Mouse (Mus musculus) right cerebral cortex, adult 18-20 months (tissue): ENCODE data around the gene Dact3.
A peak's percentile ranks its signal among the peaks of the same experiment; 100 is the strongest.

Source experiments
- DNase-seq: peaks from one replicate; pipeline ENCODE4 v3.0.0; 2022; ENCODE audit warnings: mixed read lengths

Dact3 gene

DNA sequence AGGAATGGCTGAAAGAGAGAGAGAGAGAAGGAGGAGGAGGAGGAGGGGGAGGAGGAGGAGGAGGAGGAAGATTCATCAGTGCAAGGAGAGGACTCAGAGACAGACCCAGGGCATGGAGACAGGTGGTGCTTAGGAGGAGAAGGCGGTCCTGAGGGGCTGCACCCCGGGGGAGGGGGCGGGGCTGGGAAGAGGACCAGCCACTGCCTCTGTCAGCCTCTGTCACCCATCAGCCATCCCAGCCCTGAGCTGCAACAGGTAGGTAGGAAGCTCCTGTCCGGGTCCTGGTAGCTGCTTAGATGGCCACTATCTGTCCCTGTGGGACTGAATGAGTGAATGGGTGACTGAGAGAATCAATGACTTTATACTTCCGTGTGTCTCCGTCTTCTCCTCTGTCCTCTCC lies 18.5 kb downstream of the Dact3 start:
- no peak for DNase-seq

DNA sequence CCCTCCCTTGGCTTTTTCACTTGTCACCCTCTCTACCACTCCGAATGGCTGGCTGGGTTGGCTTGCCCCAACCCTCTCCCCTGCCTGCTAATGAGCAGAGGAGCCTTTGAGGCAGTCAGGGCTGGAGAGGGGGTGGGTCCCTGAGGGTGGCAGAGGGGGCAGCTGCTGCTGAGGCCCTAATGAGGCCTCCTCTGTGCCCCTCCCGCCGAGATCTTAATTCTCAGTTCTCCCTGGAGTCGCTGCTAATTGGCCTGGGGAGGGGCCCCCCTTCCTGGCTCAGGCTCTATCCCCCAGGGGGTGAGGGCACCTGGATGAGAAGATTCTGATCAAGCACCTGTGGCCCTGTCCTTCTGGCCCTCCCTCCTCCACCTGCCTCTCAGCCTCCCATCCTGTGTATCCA lies 19.2 kb downstream of the Dact3 start:
- DNase-seq: no peak

DNA sequence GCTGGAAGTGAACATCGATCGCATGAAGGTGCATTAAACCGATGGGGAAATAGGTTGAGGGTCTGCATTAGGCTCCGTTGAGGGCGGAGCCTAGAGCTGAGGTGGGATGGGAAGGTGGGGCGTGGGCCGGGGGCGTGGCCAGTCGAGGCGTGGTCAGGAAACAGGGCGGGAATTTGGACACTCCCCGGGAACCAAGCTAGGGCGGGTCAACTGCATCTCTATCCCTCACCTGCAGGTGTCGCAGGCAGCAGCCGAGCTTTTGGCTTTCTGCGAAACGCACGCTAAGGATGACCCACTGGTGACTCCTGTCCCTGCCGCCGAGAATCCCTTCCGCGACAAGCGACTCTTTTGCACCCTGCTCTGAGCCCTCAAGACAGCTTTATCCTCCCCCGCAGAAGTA lies 19.9 kb downstream of the Dact3 start:
- peak; percentile 81 for DNase-seq

DNA sequence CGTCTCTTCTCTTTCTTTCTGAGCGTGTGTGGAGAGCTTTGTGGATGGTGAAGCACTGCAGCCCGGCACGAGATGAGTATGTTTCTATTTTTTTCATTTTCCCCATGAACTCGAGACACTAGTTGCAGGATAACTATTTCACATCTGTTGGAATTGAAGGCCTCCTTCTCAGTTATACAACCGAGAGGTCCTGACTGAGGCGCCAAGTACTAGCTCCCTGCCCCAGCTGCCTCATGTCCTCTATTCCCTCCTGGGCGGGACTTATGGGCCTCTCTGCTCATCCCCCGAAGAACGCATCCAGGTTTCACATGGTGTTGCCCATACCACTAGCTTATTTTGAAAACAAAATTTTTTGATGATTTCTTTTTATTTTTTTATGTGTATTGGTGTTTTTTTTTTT lies 20.4 kb downstream of the Dact3 start:
- DNase-seq: no peak

DNA sequence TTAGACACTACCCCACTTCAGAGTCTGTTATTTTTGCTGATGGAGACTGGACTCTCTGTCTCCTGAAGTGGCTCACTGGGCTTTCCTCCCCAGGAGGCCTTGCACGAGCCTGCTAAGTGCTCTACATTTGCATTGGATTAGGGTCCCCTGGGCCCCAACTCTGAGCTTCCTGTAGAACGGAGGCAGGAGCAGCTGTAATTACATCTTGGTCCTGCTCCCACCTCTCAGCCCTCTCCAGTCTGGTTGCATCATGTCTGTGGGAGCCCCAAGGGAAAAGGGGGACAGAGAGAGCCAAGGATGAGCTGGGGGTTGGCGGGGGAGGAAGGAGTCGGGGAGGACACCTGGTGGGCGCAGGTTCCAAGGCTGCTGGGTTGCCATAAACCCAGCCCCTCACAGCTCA lies 25.4 kb downstream of the Dact3 start:
- no peak for DNase-seq

DNA sequence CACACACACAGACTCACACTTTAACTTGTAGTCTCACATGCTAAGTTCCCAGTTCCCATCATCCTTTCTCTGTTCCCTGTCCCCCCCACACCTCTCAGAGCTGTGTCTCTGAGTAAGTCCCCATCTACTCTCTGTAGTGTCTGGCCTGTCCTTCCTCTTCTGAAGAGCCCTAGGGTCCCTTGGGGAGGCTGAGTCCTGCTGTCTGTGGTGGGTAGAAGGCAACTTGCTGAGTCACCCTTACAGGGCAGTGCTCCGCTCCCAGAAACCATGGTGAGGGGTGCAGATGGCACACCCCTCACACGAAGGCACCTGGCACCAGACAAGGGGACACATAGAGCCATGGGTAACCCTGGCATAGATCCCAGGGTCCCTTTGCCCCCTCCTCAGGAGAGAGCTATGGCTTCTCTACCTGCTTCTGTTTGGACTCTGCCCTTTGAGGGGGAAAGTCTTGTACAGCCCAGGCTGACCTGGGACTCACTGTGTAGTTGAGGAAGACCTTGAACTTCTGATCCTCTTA lies 28.4 kb downstream of the Dact3 start:
- no peak for DNase-seq

DNA sequence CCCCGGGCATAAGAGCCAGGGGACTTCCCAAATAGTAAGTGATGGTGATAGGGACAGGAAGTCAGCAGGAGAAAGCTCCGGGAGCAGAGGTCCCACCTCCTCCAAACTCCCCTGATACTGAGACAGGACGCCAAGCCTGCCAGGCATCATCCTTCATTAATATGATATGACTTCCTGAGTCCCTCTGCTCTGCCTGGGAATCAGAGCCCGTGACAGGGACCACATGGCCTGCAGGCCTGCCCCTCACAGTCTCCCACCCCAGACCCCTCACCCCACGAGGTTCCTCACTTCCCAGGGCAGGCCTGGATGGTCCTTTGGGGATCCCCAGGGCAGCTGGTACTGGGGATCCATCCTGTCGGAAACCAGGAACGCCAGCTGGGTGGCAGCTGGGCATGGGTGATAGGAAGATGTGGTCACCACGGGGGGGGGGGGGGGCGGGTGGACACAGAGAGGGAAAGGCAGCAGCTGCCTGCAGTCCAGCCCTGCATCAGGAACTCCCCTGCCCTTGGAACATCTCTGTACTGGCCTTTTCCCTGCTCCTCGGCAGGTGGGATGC lies 29.1 kb downstream of the Dact3 start:
- no peak for DNase-seq

DNA sequence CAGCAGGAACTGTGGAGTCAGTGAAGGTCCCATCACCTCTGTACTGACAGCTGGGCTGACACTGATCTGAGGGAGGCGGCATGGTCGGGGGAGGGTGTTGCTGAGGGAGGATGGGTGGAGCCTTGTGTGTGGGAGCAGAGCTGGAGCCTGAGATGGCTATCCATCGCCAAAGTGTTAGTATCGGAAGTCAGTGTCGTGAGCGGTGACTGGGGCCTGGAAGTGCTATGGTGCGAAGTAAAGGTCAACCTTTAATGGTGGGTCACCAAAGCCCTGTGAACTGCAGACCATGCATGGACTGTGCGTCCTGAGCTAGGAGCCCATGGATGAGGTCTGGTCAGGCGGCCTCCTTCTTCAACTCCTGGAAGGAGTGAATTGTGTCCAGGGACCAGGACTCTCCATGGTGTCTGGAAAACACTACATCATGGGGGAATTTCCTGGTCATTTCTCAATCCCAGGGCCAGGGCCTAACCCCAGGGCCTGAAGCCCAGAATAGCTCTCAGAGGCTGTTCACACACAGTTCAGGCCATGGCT lies 30.4 kb downstream of the Dact3 start:
- no peak for DNase-seq

DNA sequence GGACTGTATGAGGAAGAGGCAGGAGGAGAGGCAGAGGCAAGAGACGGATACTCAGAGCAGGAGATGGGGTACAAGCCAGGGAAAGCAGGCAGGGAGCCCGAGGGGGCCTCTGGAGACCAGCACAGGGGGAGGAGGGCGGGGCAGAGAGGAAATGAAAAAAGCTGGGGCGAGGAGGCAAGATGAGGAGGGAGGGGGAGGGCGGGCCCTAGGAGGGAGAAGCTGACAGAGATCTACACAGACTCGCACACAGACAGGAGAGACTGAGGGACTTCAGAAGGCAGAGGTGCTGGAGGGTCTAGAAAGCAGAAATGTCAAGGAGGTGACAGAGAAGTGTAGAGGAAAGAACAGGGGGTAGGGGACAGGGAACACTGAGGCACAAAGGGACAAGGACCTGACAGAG lies 31.2 kb downstream of the Dact3 start, which contains the start of gene Ptgir:
TSS of gene Ptgir (plus strand) at position 210 of the 400 bp plus-strand sequence.
- DNase-seq: no peak

DNA sequence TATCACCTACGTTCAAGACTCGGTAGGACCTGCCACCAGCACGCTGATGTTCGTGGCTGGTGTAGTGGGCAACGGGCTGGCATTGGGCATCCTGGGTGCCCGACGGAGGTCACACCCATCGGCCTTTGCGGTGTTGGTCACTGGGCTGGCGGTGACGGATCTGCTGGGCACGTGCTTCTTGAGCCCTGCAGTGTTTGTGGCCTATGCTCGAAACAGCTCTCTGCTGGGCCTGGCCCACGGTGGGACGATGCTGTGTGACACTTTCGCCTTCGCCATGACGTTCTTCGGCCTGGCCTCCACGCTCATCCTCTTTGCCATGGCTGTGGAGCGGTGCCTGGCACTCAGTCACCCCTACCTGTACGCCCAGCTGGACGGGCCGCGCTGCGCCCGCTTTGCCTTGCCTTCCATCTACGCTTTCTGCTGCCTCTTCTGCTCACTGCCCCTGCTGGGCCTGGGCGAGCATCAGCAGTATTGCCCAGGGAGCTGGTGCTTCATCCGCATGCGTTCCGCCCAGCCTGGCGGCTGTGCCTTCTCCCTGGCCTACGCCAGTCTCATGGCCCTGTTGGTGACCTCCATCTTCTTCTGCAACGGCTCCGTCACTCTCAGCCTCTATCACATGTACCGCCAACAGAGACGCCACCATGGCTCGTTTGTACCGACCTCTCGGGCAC lies 31.9 kb downstream of the Dact3 start:
- no peak for DNase-seq

DNA sequence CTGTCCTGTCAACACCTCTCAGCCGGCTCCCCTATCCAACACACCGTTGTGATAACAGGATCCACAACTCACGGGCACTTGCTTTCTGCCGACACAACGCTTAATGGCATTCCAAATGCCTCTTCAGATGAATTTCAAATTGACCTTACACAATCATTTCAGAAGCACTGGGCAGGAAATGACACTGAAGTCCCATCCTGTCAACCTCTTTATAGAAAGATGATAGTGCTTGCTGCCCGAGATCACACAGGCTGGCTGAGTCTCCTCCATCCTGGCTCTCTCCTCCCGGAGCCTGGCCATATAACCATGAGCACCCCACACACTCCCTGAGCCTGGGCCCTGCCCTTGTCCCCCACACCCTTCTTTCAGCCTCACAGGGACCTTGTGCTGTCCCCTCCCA lies 32.7 kb downstream of the Dact3 start:
- DNase-seq: no peak

DNA sequence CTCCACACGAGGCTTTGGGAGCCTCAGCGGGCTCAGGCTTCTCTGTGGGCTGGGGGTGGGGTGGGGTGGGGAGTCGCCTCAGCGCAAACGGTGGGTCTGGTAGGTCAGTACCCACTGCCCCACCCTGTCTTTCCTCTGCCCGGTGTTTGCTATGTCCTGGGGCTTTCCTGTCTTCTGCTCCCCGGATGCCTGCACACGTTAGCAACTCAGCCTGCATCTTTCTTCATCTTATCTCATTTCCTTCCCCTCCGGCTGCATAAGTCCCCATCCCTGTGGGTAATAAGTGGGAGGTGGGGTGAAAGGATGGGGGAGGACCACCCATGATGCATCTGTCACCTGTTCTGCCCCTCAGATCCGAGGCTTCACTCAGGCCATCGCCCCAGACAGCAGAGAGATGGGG lies 33.2 kb downstream of the Dact3 start:
- no peak for DNase-seq

DNA sequence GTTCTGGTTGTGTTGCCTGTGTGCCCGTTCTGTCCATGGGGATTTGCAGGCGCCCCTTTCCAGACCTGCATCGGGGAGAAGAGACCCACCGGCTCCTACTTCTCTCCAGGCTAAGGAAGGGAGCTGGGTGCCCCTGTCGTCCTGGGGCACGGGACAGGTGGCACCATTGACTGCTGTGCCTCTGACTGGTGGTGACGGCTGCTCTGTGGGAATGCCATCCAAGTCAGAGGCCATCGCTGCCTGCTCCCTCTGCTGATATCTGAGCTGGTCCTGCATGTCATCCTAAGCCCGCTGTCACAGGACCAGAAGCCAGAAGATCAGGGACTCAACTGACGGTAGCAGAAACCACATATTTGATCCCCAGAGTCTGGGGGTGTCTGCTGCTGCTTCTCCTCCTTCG lies 33.7 kb downstream of the Dact3 start:
- DNase-seq: no peak

DNA sequence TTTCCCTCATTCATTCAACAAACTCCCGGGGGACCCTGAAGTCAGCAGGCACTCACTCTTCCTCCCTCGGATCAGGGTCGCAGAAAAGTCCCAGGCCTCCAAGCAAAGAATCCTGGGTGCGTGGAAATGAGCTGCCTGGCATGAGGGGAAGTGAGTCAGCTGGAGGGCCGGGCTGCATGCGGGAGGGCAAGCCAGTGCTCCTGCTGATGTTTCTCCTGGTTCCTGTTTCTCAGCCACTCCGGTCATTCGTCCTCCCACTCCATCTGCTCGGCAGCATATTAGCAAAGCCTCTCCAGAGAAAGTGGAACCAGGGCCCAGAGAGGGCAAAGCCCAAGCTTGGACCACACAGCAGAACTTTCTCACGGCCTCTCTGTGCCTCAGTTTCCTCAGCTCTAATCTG lies 34.8 kb downstream of the Dact3 start:
- no peak for DNase-seq

DNA sequence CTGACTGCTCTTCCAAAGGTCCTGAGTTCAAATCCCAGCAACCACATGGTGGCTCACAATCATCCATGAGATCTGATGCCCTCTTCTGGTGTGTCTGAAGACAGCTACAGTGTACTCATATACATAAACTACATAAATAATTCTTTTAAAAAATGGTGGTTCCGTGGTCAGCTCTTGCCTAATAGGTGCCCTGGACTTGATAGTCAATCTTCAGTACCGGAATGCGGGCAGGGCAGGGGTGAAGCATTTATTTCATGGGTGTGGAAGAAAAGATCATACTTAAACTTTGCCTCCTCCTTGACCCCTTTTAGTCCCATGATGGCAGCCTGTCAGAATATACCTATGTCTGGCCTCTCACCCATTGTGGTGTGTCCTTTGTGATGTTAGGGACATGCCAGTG lies 36.8 kb downstream of the Dact3 start:
- no peak for DNase-seq

DNA sequence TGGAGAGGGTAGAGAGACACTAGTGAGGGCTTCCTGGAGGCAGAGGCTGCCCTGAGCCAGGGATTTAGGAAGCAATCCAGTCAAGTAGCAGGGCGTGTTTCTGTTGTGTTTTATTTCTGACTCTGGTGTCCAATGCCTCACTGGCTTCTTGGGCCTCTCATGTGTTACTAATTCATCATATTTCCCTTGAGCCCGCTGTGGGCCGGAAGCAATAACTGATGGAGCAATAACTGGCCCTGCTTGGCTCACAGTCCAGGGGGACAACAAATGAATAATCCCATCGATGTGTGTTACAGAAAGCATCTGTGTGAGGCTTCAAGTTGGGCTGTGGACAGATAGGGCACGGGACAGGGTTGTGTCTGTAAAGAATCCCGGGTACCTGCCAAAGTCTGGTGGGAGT lies 37.2 kb downstream of the Dact3 start:
- DNase-seq: no peak

DNA sequence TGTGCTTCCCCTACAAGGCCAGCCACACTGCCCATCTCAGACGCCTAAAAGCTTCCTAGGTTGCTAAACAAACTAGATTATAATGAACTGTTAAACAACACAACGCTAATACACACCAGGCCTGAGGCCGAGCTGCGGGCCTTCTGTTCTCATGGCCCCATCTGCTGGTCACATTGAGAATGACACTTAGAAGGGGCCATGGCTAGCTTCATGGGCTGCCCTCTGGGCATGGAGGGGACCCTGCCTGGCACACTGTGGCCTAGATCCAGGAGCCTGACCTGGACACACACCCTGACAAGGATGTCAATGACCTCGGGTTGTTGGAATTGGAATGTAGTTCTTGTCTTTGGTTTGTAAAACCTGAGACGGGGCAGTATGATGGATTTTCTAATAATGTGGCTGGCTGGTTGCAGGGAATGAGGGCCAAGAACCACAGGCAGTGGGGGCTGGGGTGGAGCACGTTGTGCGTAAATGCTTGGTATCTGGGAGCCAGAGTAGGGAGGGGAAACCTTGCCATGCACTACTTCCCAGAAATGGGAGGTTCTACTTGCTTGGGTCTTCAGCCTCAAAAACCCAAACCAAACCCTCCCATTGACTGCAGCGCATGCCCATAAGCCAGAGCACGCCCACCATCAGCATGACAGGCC lies 38.8 kb downstream of the Dact3 start:
- peak; percentile 77 for DNase-seq

DNA sequence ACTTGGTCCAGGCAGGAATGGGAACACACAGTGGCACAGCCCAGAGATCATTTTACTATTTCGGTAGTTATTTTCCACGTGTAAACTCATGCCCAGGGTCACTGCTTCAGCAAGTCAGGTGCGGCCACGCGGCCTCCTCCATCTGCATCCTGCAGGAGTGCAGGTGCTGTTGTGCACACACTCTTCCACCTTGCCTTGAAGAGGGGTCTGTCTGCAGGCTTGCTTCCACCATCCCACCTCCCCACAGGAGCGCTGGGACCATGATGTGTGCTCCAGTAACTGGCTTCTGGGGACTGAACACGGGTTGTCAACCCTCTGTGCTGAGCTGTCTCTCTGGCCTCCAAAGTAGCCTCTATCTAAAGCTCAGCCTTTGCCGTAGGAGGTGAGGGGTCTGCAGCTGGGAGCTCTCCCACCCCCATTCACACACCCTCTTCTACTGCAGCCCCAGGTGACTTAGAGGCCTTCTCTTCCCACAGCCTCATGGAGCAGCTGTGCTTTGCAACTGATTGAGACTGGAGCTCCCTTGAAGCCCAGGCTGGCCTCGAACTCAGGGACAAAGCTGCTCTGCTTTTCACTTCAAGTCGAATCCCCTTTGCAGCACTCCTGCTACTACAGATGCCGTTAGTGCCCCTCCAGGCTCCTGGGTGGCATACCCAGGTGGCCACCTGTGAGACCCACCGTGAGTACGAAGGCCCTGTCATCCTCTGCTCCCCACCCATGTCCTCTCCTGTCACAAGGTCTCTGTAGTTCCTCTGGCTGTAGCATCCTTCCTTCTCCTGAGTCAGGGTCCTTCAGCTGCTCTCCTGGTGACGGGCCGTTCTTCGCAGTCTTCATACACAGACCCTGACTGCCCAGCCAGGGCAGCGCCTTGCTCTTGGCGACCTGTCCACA lies 39.6 kb downstream of the Dact3 start:
- DNase-seq: no peak

DNA sequence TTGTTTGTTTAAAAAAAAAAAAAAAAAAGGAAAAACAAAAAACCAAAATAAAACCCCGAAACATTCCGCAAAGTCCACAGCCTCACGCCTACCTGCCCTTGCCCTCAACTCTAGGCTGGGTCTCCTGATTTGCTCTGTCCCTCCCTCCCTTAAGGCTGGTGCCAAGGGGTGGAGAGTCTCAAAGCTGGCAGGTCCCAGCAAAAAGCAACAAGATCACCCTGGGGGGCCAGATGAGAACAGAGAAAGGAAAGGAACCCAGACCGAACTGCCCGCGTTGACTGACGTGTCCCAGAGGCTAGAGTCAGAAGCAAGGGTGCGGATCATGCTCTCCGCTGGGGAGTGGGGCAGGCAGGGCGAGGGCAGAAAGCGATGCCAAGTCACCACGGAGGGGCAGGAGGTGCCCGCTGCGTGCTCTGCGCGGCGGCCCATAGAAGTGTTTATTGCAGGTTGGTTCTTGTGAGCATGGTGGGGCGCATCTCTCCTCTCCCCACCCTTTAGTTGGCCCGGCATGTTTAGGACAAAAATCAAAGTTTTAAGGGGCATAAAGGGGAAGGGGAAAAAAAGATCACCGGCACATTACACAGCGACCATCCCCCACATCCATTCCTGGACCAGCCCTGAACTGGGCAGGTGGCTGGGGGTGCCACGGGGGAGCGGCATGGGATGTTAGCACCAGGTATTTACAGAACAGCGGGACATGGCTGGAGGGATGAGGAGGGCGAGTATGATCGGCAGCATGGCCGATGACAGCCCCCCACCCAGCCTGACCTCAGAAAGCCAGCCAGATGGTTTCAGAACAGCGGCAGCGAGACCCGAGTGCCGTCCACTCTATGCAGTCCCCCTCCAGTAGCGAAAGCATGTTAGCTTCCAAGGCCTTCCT lies 40.6 kb downstream of the Dact3 start:
- no peak for DNase-seq

DNA sequence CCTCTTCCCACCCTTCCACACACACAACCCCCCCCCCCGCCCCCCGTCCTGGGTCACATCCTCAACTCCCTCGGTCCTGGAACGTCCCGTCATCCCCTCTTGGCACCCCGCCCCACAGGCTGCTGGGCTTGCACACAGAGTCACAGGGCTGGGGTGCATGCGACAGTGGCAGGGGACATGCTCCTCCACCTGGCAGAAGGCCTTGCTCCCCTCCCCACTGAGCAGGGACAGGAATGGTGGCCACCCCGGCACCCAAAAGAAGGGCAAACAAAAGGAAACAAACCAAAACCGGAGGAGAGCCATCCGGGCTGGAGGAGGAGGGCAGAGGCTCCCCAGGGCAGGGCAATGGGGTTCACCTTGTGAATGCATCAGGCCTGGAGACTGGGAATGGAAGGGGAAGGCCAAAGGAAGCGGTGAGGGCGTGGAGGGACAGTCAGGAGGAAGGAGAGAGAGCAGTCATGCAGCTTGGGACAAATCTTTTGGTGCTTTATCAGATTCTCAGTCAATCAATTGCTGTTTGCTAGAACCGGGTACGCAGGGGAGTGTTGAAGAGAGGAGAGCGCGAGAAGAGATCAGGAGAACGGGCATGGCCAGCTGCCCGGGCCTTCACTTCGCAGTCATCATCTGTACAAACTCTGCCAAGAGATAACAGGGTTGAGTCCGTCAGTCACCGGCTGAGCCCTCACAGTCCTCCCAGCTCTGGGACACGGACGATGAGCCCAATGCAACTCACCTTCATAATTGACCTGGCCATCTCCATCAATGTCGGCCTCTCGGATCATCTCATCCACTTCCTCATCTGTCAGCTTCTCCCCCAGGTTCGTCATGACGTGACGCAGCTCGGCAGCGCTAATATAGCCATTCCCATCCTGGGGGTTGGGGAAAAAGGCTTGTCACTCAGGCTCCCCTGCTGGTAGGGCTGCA lies 41.5 kb downstream of the Dact3 start:
- peak; percentile 37 for DNase-seq

DNA sequence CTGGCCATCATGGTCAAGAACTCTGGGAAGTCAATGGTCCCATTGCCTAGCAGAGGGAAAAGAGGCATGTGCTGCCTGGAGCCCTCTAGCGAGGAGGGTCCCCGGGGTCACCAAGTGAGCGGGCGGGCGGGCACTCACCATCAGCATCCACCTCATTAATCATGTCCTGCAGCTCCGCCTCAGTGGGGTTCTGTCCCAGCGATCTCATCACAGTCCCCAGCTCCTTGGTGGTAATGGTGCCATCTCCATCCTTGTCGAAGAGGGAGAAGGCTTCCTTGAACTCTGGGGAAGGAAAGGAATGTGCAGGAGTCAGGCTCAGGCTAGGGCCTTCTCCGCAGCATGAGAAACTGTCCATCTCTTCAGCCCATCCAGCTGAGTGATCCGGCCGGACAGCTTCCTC lies 42.3 kb downstream of the Dact3 start:
- DNase-seq: no peak
